Mouse (Mus musculus) A20 (cell line): Measurements from ENCODE around the gene Pcx.

Source experiments
- DNase-seq: peaks from one replicate; pipeline ENCODE4 v3.0.0-alpha.2; 2011; ENCODE audit warnings: low read depth, low spot score

Gene Pcx

DNA sequence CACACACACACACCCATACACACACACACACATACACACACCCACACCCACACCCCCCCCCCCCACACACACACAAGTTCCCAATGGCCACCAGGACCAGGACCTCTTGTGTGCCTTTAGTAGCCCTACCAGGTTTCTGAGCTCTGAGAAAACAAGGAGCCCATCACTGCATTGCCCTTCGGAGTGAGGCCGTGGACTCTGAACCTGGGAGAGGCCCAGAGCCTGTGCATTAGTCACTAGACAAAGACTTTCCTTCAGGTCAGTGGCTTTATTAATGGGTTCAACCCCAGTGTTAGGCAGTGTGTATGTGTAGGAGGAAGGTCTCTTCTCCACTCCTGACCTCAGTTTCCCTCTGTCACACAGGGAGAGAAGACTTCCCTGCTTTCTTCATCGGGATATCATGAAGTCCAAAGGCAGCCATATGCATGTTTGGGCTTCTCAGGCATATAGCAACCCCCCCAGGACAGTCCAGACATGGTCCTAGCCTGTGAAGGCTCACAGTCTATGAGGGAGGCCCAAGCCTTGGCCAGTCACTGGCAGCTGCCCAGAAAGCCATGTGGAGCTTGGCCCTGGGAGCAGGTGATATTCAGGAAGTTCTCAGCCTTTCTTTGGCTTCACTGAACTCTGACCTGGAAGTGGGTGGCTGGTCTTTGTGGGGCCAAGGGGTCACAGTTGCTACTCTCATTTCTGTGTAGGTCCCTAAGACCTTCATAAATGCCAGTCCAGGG is 13.6 kb upstream of the Pcx start:
- no peak for DNase-seq

DNA sequence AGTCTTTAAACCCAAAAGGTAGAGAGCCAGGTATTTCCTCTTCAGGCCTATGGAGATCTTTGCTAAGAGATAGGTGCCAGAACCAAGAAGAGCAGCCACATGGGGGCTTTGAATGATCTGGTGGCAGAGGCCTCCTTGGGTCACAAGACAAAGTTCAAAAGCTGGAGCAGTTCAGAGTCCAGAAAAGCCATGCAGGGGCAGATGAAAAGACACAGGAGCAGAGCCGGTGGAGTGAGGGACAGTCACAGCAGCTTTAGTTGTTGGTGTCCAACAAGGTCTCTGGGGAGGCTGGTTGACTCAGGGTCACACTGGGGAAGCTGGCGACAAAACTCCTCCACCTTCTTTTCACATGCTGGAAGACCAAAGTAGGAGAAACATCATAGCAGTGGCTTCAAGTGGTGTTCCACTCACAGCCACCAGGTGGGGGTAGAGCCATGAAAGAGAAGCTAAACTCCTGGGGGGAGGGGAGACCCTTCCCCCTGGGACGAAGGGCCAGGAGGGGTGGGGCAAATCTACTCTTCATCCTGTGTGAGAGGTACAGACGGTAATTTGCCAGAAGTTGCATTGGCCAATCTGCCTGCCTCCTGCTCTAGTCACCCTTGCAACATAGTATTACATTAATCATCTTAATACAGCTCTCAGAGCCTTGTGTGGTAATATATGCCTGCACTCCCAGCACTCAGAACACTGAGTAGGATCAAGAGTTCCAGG is 12.9 kb upstream of the Pcx start:
- DNase-seq = peak; percentile 70

DNA sequence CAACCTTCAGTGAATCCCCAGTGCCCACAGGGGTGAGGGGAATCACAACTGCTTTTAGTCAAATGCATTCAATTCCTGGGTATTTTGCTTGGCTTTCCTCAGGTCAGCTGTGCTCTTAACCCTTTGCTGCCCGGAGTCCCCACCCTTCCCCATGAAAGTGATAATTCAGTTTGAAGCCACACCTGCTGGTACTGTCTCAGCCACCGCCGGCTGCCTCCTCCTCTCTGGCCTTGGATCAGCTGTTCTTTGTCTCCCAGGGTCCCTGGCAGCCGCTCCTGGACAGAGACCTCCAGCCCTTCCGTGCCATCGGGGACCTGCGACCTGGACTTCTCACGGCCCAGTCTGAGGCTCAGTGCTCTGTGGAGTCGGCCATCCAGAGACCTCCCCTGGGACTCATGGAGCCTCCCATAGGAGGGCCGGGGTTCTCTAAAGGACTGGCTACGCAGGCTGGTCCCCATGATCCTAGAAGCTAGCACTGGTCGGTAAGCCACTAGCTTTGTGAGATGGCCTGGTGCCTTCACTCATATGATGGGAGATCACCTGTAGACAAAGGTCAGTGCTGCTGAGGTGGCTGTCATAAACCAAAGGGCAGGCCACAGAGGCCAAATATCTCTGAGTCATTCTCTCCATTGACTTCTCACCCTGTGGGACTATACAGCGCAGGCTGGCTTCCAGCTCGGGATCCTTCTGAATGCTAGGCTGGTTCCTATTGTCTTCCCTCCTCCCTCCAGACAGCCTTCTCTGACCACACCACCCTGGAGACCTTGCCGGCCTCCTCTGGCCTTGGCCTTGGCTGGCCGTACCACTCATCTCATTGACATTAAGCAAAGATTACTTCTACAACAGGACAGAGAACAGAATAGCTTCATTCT is 12.0 kb upstream of the Pcx start, which contains the start of gene 2010003K11Rik:
Gene 2010003K11Rik (minus strand): TSS at position 522 of the 872 bp plus-strand sequence.
- no peak for DNase-seq

DNA sequence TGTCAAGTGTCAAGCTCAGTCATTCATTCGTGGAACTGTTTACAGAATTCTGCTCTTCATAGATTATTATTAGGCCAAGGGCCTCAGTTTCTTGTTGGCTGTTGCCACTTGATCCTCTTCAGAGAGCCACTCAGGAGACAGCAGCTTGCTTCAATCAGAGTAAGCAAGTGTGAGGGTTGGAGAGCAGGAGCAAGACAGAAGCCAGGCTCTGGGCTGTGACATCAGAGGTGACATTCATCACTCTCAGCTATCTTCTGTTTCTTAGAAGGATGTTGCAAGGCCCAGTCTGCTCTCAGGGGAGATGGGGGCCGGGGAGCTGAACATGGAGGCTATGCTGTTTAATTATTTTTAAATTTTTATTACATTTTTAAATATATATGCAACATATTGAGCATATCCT is 7.6 kb upstream of the Pcx start:
- DNase-seq = no peak

DNA sequence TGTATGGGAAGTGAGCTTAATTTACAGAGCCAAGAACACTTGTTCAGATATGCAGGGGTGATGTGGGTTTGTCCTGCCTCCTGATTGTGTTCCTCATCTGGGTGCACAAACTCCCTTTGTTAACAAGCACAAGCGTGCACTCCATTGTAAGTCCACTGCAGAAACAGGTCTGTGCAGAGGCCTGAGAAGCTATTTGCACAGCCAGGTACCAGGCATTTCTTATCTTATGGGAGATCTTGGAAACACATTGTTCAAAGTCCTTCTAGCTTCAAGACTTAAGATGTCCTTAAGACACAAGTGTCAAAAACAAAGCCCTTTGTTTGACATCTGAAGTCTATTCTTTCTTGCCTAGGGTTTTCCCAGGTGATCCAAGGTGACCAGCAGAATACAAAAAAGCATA is 5.4 kb upstream of the Pcx start:
- DNase-seq = no peak

DNA sequence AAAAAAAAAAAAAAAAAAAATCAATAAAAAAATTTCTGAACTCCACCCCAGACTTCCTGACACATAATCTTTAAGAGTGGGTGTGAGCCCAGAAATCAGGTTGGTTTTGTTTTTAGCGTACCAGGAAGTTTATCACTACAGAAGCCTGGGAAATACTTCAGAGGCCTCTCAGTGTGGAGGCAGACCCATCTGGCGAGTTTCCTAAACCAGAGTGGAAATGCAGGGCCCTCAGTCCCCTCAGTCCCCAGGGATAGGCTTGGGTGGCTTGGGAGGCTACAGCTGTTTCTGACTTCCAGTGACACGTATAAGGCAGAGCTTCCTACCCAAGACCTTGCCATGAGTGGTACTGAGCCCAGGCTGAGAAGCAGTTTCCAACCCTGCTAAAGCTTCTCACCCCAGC is 2.5 kb upstream of the Pcx start:
- DNase-seq = no peak

DNA sequence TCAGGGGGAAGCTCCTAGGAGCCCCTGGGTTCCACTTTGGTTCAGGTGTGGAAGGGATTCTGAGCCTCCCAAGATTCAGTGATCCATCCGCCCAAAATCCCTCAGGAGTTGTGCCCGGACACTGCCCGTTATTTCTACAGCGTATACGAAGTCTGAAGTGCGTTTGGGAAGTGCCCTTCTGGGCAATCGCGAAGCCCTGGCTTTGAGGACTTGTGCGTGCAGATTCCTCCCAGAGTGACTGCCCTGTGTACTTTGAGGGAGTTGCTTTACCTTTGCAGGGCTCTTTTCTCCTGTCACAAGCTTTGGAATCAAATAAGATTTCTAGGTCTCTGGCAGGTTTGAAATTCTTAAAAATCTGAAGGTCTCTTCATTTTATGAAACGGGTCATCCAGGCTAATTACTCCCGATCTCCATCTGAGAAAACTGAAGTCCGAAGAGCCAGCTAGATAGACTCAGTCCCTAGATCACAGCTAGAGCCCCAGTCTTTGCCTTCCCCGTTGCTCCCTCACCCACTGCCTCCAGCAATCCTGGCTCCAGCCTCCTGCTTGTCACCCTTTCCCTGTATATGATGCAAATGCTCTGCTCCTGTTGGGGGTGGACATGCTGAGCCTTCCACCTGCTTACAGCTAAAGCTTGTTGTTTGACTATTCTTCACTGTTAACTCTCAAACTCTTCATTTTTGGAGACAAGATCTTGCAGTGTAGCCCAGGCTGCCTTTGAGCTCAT is 1.0 kb downstream of the Pcx start:
- DNase-seq = no peak

DNA sequence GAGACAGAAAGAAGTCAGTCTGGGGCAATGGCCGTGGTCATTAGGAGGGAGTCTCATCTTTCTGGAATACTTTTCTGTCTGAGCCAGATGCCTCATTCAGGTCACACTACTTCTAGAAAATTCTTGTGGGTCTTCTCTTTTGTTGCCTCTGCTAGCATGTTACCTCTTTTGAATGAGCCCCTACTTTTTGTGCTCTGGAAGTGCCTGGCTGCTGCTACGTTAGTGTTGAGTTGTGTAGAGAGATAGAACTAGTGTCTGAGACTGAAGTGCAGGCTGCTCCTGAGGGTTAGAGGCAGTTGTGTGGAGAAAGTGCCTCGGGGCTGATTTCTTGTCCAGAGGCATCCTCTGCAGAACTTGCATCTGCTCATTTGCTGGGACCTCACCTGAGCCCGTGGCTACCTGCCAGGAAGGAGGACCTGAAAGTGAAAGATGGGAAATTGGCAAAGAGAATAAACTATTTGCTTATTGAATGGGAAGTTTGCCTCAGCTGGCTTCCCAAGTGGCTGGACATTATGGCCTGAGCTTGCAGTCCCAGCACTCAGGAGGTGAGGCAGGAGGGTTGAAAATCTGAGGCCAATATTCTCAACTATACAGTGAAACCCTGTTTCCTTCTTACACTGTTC is 3.1 kb downstream of the Pcx start:
- no peak for DNase-seq

DNA sequence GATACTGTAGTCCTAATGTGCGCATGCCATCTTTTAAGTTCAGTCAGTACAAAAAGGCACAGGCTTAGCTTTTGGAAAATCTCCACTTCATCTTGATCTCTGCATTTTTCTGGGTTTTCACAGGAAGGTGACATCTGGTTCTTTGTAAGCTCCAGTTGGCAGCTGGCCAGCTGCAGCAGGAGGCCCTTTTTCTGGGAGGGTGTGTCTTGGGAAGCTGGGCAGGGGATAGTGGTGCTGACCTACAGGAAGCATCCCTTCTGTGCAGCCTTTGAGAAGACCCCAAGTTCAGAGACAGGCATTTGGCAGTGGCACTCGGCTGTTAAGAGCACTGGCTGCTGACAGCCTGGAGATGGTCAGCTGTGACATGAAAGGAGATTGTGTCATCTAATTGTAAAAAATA is 5.5 kb downstream of the Pcx start:
- no peak for DNase-seq

DNA sequence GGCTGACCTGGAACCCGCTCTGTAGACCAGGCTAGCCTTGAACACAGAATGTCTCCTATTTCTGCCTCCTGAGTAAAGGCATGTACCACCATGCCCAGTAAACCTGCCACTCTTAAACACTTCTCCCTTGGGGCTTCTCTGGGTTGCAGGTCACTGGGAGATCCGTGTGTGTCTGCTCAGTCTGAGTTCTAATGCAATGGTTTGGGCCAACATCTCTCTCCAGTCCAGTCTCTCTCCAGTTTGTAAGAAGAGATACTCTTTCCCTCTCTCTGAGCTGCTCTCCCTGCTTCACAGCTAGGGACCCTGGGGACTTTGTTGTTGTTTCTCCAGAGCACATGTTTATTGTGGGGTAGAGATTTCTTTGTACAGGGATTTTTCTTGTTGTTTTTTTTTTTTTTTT is 6.0 kb downstream of the Pcx start:
- no peak for DNase-seq

DNA sequence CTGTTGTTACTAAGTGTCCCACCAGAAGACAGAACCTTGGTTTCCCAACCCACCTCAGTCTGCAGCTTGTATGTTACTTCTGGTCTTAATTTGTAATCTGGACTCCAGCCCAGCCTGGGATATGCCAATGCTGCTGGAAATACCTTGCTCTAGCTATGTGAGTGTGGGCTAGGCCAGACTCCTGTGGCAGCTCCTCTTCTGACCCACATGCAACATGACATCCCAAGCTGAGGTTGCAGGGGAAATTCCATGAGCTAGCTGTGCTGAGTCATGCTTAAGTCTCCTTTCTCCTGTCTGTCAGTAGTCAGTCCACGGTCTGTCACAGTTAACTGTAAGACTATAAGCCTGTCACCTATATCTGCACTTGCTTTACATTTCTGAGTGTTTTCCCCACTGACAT is 7.2 kb downstream of the Pcx start:
- no peak for DNase-seq

DNA sequence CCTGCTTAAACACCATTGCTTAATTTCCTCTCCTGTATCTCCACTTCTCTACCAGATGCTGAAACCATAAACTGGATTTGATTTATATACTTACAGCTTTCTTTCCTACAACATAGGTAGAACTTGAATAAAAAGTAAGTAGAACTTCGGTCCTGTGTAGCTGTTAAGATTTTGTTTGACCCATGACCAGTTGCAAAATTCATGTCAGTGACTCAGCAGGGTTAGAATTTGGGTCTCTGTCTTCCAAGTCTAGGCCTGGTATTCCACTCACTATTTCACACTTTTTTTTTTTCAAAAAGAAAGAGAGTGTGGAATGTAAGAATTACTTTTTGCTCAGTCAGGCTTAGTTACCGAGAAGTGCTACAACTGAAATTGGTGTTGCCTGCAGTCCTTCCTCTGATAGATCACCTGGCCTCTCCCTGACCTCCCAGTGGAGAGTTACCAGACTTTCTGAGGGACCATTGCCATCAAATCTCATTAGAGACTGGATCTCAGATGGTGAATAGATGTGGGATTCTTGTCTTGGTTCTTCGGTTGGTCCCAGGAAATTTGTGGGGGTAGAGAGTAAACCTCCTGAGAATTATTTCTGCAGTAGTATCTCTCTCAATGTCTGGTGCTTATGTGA is 11.3 kb downstream of the Pcx start:
- no peak for DNase-seq

DNA sequence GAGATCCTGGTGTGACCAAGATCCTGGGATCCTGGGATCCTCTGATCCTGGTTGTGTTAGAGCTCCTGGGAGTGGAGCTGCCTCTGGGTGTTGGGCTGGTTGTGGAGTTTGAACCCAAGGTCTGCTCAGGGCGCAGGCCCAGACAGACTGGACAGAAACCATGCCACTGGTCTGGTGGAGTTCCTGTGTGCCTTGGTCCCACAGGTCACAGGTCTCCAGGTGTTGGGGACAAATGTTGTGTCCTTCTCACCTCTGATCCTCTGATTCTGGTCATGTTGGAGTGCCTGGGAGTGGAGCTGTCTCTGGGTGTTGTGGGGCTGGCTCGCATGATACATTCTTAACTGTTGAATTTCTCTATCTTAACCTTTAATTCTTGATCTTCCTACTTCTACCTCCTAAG is 24.4 kb downstream of the Pcx start:
- DNase-seq = no peak

DNA sequence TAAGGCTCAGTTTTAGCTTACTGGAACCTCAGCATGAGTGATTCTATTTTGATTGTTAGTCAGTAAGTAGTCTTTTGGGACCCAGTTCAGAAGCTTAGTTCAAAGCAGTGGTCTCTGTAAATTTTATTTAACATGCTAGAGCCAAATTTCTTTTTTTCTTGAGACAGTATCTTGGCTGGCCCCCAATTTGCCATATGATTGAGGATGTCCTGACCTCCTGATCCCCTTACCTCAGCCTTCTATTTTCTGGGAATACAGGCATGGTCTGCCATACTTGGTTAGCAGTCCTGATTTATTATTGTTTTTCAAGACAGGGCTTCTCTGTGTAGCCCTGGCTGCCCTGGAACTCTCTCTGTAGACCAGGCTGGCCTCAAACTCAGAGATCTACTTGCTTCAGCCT is 25.6 kb downstream of the Pcx start:
- DNase-seq = no peak

DNA sequence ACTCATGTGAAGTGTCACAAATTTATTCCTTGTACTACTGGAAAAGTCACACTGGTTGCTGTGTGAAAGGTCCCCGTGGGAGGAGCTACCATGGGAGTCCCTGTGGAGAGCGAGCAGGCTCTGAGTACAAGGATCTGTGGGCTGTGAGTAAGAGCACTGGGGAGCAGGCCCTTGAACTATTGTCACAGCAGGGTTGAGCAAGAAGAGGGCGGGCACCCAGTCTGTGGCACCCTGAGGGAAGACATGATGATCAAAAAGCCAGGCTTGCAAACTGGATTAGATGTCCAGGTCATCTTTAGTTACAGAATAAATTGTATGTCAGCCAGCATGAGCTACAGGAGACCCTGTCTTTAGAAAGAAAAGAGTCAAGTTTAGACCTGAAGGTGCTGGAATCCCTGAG is 26.3 kb downstream of the Pcx start:
- no peak for DNase-seq

DNA sequence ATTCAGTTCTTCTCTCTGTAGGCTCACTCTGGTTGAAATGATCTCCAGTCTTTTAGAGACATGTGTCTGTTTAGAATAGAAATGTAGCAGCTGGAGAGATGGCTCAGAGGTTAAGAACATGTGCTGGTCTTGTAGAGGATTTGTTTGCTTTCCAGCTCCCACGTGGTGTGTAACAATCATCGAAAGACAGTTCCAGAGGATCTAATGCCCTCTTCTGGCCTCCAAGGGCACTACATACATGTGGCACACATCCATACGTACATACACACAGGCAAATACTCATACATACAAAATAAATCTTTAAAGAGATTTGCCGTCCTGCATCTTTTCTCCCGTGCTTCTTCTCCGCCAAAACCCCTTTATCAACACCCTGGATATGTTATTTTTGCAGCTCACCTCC is 30.0 kb downstream of the Pcx start:
- no peak for DNase-seq

DNA sequence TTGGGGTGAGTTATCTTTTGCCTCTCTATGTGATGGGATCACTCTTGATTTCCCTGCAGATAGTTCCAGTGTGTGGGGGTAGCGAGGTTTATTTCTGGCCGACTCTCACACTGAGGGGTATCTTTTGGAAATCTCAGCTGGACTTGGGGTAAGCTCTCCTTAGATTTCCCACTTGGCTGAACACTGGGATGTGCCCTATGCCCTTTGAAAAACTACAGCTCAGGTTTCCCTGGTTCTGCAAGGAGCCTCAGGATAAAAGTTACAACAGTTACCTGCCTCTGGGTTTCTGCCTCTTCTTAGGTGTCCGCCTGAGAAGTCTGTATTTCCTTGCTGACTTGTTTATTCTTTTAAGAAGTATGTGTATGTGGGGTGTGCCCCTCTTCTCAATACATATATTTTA is 30.7 kb downstream of the Pcx start:
- no peak for DNase-seq

DNA sequence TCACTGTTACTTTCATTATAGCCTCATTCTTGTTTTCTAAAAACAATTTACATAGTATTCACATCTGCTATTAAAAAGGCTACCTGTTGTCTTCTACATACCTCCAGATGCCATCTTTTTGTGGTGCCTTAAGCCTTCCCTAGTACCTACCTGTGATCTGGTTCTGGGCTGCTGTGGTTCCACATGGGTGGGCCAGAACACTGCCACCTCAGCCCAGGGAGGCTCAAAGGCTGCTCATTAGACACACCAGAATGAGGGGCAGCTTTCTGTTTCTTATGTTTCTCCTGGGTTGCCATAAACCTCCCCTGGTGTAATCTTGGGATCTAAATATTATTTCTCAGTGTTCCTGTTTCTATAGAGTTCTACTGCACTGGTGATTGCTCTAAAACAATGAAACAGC is 31.8 kb downstream of the Pcx start:
- DNase-seq = no peak

DNA sequence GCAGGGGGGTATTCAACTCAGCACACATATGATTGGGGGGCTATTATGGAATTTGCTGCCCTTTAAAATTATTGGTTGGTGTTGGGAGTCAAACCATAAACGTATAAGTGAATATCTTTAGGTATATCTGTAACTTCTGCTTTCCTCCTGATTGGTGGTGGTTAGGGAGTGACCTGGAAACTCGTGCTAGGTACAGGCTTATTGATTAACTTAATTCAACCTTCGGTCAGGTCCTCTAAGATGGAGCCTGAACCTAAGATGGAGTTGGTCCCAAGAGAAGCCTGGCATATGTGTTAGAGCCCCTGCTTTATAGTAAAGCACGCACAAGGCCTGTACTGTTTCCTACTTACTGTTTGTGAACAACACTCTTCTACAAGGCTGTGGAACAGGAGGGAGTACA is 34.8 kb downstream of the Pcx start:
- no peak for DNase-seq

DNA sequence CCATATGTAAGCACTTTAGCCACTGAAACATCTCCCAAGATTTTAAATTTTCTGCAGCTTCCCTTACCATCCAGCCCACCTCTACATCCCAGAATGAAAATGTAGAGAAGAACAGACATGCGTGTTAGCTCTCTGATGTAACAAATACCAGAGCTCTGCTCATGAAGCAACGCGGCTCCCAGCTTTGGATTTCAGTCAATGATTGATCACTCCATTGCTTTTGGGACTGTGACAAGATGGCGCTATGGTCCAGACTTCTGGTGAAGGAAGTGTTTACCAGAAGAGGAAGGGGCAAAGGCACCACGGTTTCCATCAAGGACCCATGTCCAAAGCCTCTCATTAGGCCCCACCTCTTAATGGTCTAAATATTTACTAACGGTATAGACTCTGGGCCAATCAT is 35.6 kb downstream of the Pcx start:
- no peak for DNase-seq

DNA sequence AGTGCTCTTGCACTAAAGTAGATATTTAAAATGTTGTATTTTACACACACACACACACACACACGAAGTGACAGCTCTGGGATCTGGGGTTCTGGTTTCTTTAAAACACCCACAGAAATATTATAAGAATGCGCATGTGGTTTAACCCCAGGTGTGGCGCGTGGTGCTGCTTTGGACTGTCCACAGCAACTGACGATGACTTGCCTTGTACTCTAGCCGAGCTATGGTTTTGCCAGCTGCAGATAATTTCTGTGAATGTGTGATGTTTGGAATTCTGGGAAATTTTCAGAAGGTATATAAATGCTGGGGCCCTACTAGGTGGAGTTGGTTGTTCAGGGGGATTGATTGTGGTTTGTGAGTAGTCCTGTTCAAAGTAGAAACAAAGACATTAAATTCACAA is 37.5 kb downstream of the Pcx start:
- no peak for DNase-seq
